Mouse (Mus musculus) urinary bladder, postnatal 14 days (tissue): ENCODE data around the gene Ralb.

Source experiments
- DNase-seq: peaks from one replicate; pipeline ENCODE4 v3.0.0; 2021; ENCODE audit warnings: low spot score

Ralb gene

DNA sequence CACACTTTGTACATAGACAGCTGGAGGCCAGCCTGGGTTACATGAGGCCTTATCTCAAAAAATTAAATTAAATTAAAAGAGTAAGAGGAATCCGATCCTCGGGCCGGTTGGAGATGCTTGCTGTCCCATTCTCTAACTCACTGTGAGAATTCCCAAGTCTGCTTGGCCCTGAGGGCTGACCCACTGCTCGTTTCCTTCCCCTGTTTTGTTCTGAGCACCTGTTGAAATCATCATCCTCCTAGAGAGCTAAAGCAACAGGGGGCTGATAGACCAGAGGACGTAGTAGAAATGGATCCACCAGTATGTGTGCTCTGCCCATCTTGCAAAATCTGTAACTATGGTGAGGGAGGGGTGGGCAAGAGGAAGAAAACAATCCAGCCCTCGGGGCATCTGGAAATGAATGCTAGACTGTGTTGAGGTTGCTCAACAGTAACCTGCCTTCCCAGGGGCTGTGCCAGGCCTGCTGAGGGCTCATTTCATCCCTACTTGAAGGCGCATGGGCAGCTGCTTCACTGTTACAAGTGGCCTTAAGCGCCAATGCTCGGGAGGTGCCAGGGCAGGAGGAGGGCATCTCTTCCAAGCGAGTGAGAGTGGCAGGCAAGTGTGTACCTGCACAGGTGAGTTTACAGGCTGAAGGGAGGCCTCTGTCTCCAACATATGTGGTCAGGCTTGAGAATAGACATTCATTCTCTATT is 53.8 kb downstream of the Ralb start:
- no peak for DNase-seq

DNA sequence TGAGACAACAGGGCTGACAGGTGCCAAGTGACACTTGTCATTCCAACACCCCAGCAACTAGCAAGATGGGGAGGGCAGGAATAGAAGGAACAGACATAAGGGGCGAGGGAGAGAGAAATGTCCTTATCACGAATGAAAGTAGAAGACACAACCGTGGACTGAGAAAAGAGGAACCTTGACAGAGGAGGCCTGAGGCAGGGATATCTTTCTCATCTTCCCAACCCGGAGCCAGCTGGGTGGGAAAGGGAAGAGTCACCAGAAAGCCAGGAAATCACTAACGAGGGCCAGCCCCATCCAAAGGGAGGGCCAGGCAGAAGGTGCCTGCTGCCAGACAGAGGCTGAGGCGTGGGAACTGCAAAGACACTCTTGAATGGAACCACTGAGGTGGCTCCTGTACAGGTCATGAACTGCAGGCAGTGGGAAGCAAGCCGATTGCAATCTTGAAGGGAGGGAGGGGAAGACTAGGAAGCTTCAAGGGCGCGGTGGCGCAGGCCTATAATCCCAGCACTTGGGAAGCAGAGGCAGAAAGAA is 57.8 kb downstream of the Ralb start:
- DNase-seq, result no peak

- DNase-seq, result no peak
These were observed 60.8 kb downstream of the Ralb start for GRCm38 (mm10) chr1:119443591-119444350.

DNA sequence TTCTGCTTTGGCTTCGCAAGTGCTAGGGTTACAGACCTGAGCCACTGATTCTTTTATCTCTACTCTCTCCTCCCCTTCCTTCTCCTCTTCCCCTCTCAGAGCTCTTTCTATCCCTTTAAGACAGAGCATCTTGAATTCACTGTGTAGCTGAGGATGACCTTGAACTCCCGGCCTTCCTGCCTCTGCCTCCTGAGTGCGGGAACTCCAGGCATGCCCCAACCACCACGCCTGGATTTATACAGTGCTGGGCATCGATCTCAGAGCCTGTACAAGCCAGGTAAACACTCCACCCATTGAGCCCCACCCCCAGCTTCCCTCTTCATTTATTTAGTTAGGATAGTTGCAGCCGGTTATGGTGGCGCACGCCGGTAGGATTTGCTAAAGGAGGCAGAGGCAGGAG is 61.7 kb downstream of the Ralb start:
- DNase-seq, result no peak

GRCm38 (mm10) chr1:119438105-119438637 is 66.4 kb downstream of the Ralb start:
- DNase-seq, result no peak

GRCm38 (mm10) chr1:119437401-119437800 is 67.2 kb downstream of the Ralb start:
- DNase-seq, result no peak

DNA sequence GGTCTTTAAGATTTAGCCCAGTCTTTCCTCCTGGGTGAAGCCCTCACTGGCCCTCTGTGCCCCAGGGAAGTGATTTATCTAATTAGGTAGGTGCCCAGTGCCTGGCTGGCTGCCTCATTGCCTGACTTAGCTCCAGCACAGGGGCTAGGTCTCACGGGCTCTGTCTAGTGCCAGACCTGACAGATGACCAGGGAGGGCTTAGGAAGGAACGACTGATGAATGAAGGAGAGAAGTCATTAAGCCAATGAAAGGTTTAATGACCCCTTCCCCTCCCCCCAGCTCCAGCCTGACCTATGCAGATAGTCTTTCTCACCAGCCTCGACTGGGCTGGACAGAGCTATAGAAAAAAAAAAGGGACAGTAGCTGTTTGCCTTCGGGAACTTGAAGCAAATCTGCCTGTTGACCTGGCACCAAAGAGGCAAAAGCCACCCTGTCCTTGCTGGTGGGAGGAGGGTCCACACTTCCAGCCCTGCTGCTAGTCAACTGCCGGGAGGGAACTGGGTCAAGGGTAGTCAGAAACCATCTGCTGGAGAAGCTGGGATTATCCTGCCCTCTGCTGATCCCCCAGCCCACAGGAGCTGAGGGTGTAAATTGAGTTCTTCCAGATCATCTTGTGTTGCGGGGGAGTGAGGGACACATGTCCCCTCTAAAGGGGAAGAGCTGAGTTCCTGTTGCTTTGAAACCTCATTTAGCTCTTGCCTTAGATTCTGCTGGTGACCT is 80.3 kb downstream of the Ralb start:
- DNase-seq, result no peak

GRCm38 (mm10) chr1:119423510-119423909 is 81.1 kb downstream of the Ralb start:
- DNase-seq, result peak; percentile 55

- no peak for DNase-seq
These were observed 82.1 kb downstream of the Ralb start for GRCm38 (mm10) chr1:119422460-119423015.

GRCm38 (mm10) chr1:119421576-119422421 is 82.8 kb downstream of the Ralb start, which contains the start of gene Inhbb:
Gene Inhbb, minus strand, starts transcription at chr1:119422248.
- DNase-seq, result peak; percentile 22

DNA sequence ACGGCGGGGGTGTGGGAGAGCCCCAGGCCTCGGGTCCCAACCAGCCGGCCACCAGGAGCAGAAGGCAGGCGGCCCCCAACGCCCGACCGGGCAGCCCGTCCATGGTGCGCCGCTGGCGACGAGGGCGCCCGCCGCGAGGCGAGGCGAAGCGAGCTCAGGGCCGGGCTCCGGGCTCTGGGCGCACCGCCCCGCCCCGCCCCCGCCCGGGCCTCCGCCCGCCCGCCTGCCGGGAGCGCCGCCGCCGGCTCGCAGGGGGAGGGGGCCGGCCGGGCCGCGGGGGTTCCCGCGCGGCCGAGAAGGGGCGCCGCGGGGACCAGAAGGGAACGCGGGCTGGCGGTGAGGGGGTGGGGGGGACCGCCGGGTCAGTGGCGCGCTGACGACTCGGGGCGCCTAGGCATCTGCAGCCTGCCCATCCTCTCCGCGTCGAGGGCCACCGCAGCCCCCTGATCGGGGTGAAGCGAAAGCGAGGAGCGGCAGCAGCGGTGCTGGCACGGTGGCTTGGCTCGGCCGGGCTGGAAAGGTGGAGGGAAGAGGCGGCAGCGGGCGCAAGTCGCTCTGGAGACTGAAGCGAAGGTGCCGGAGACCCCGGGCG is 83.5 kb downstream of the Ralb start:
- peak; percentile 29 for DNase-seq
